Comparison of ENCODE assay signal across 8 mouse cellular contexts in genomic region chr2:165287202-165287984, GRCm38 (mm10). TPM values are rescaled to one million over a fixed set of nuclear protein-coding genes. Genes with fewer than 3 reads are reported as not detected.
A peak's percentile ranks its signal among the peaks of the same experiment; 100 is the strongest.
DNase-seq lines count a peak whose midpoint lies in the region; ATAC-seq and TF ChIP-seq lines count a peak whose summit lies in the region.

Slc35c2 (minus strand) TSS chr2:165287869.

- no peaks in the 10 kb centered on the region for H3K9me3 ChIP-seq in embryonic facial prominence, embryonic 15.5 days (replicated peaks)
- H3K9me3 ChIP-seq in kidney, embryonic 14.5 days (ENCODE audit: control insufficient read depth, low read length): no peaks in the 10 kb centered on the region
- no peaks in the 10 kb centered on the region for H3K9me3 ChIP-seq in limb, embryonic 15.5 days

- H3K27me3 ChIP-seq in embryonic facial prominence, embryonic 15.5 days: no peaks in the 10 kb centered on the region
- H3K27me3 ChIP-seq in kidney, embryonic 14.5 days (ENCODE audit: control insufficient read depth, insufficient read depth, low read length): no peaks in the 10 kb centered on the region
- H3K27me3 ChIP-seq in limb, embryonic 15.5 days: no peaks in the 10 kb centered on the region

- H3K27ac ChIP-seq in bone marrow, adult 2 months (ENCODE audit: control insufficient read depth, insufficient read depth, low read depth, low read length, poor library complexity): peak within 1 kb of the TSS; percentile 90
- peak within 1 kb of the TSS; percentile 88 for H3K27ac ChIP-seq in embryonic facial prominence, embryonic 15.5 days (replicated peaks)
- H3K27ac ChIP-seq in kidney, embryonic 14.5 days (ENCODE audit: low read depth, low read length): peak within 1 kb of the TSS; percentile 6
- H3K27ac ChIP-seq in limb, embryonic 15.5 days: peak within 1 kb of the TSS; percentile 89

- DNase-seq in 416B (ENCODE audit: low read depth): peak; percentile 88
- DNase-seq in heart, adult 9 months (ENCODE audit: low spot score in 2 of 2): peak; percentile 86 to 91
- peak; percentile 82 to 91 for DNase-seq in spleen, postnatal 4 days (ENCODE audit: low spot score in 2 of 2)

- TF ChIP-seq CTCF in bone marrow, adult 2 months (IDR thresholded peaks at IDR 0.05; ENCODE audit: control insufficient read depth, insufficient read depth, low read length): no peak

- peaks cover 6% of the 10 kb centered on the region for H3K4me1 ChIP-seq in bone marrow, adult 2 months (ENCODE audit: control insufficient read depth, insufficient read depth, low read length)
- H3K4me1 ChIP-seq in embryonic facial prominence, embryonic 15.5 days: peaks cover 32% of the 10 kb centered on the region
- H3K4me1 ChIP-seq in kidney, embryonic 14.5 days (ENCODE audit: control insufficient read depth, insufficient read depth, low read length): peaks cover 17% of the 10 kb centered on the region
- peaks cover 27% of the 10 kb centered on the region for H3K4me1 ChIP-seq in limb, embryonic 15.5 days

- H3K4me2 ChIP-seq in embryonic facial prominence, embryonic 15.5 days (replicated peaks): peak within 1 kb of the TSS; percentile 85
- H3K4me2 ChIP-seq in kidney, embryonic 14.5 days (replicated peaks; ENCODE audit: low read depth, low read length): peak within 1 kb of the TSS; percentile 95
- peak within 1 kb of the TSS; percentile 80 for H3K4me2 ChIP-seq in limb, embryonic 15.5 days

- peak within 1 kb of the TSS; percentile 88 for H3K4me3 ChIP-seq in bone marrow, adult 2 months (replicated peaks; ENCODE audit: control insufficient read depth, low read depth, low read length)
- peak within 1 kb of the TSS; percentile 84 for H3K4me3 ChIP-seq in embryonic facial prominence, embryonic 15.5 days (replicated peaks)
- H3K4me3 ChIP-seq in kidney, embryonic 14.5 days (ENCODE audit: low read length): peak within 1 kb of the TSS; percentile 73
- H3K4me3 ChIP-seq in limb, embryonic 15.5 days: peak within 1 kb of the TSS; percentile 72

- peak within 1 kb of the TSS; percentile 58 for H3K9ac ChIP-seq in embryonic facial prominence, embryonic 15.5 days
- H3K9ac ChIP-seq in kidney, embryonic 14.5 days (ENCODE audit: low read depth, low read length): peak within 1 kb of the TSS; percentile 65
- peak within 1 kb of the TSS; percentile 51 for H3K9ac ChIP-seq in limb, embryonic 15.5 days

- peak; percentile 87 for ATAC-seq in embryonic facial prominence, embryonic 15.5 days (ENCODE audit: insufficient number of reproducible peaks, low FRiP score, low TSS enrichment, low read depth)
- ATAC-seq in kidney, embryonic 14.5 days (ENCODE audit: low FRiP score, low TSS enrichment): peak; percentile 88
- ATAC-seq in limb, embryonic 15.5 days (ENCODE audit: insufficient number of reproducible peaks, low FRiP score, low TSS enrichment, low read depth): peak; percentile 89
- peak; percentile 52 for ATAC-seq in monocyte, adult 5-6 weeks (replicated peaks; ENCODE audit: insufficient number of reproducible peaks, low FRiP score, low TSS enrichment, poor library complexity, severe bottlenecking)

- TF ChIP-seq POLR2A in bone marrow, adult 2 months (IDR thresholded peaks at IDR 0.05; ENCODE audit: borderline replicate concordance, control insufficient read depth, low read depth, low read length): peak; percentile 65; the same call in 1 of the 2 replicates

- peaks cover 31% of the 10 kb centered on the region for H3K36me3 ChIP-seq in embryonic facial prominence, embryonic 15.5 days
- H3K36me3 ChIP-seq in kidney, embryonic 14.5 days (ENCODE audit: control insufficient read depth, insufficient read depth, low read length): peaks cover 31% of the 10 kb centered on the region
- peaks cover 45% of the 10 kb centered on the region for H3K36me3 ChIP-seq in limb, embryonic 15.5 days

- WGBS in bone marrow, adult 2 months: under 1% methylated on average over 49 of the region's 49 CpGs
- under 1% methylated on average over 49 of the region's 49 CpGs for WGBS in embryonic facial prominence, embryonic 15.5 days
- under 1% methylated on average over 49 of the region's 49 CpGs for WGBS in kidney, embryonic 14.5 days
- WGBS in limb, embryonic 15.5 days: under 1% methylated on average over 49 of the region's 49 CpGs

RNA-seq across cellular contexts. Expression of gene Slc35c2, which starts in this region (rescaled TPM):
- 44.3 and 79.2 TPM in 2 replicates for polyA plus RNA-seq in bone marrow, adult 2 months (2011; ENCODE audit: insufficient read depth, insufficient read length, low replicate concordance, missing spikeins)
- 58.7 and 59.5 TPM in 2 replicates for polyA plus RNA-seq in embryonic facial prominence, embryonic 15.5 days (2015; fragmentation: Nextera tagmentation; extraction: Ambion mirVana)
- 35.4 and 54.1 TPM in 2 replicates for polyA plus RNA-seq in kidney, embryonic 14.5 days (2014; fragmentation: Nextera tagmentation; extraction: Ambion mirVana)
- 53.3 and 61.8 TPM in 2 replicates for polyA plus RNA-seq in limb, embryonic 15.5 days (2015; fragmentation: Nextera tagmentation; extraction: Ambion mirVana)
- 40.2 to 52.6 TPM (median 47.2 TPM) in 3 replicates for total RNA-seq in monocyte, adult 5-6 weeks (2017)

Comparison
In these comparisons a context has a peak if more than half of its experiments do, and no peak if none do; other contexts are left out.
1. Peak in every context shown above with its lines: DNase-seq, ATAC-seq, H3K4me3 ChIP-seq and H3K27ac ChIP-seq.
2. H3K27ac ChIP-seq: peak in every context shown above with its lines; median percentile 90 in bone marrow, adult 2 months; 89 in limb, embryonic 15.5 days; 88 in embryonic facial prominence, embryonic 15.5 days; 6 in kidney, embryonic 14.5 days.